Mouse (Mus musculus): ENCODE measurements at regions not wholly inside any gene's neighbourhood (a gene's known extent, or its start where the extent isn't known, plus 50 kb on each side); places are given as distances from the start of the nearest gene placed in this dataset.

- no peak for ATAC-seq (ENCODE audit: low FRiP score)
These were observed 345.2 kb upstream of the Tshz3 start for GRCm38 (mm10) chr7:36352761-36353160.

GRCm38 (mm10) chr7:36350616-36351015 is 347.3 kb upstream of the Tshz3 start:
- no peak overlapping the region for H3K9ac ChIP-seq (replicated peaks)
- H3K4me2 ChIP-seq, result no peak overlapping the region
- H3K9me3 ChIP-seq (replicated peaks), result no peaks in the 10 kb centered on the region
- WGBS, result 78% methylated on average over 4 of the region's 4 CpGs
- no peak overlapping the region for H3K4me3 ChIP-seq (replicated peaks)
- H3K27ac ChIP-seq (replicated peaks), result no peak overlapping the region
- peaks cover 6% of the 10 kb centered on the region; the same call in 1 of the 2 replicates for H3K4me1 ChIP-seq
- H3K27me3 ChIP-seq (replicated peaks), result no peaks in the 10 kb centered on the region
- ATAC-seq (ENCODE audit: low FRiP score), result no peak
- H3K36me3 ChIP-seq, result no peaks in the 10 kb centered on the region

More at GRCm38 (mm10) chr7:36352761-36353160, 345.2 kb upstream of the Tshz3 start:
- no peak overlapping the region for H3K27ac ChIP-seq (replicated peaks)
- H3K9me3 ChIP-seq (replicated peaks), result no peaks in the 10 kb centered on the region
- H3K36me3 ChIP-seq, result no peaks in the 10 kb centered on the region
- peaks cover 6% of the 10 kb centered on the region; the same call in 1 of the 2 replicates for H3K4me1 ChIP-seq
- no peak overlapping the region for H3K9ac ChIP-seq (replicated peaks)
- H3K4me2 ChIP-seq, result no peak overlapping the region
- H3K27me3 ChIP-seq (replicated peaks), result no peaks in the 10 kb centered on the region
- no peak overlapping the region for H3K4me3 ChIP-seq (replicated peaks)
- 30% methylated on average over 2 of the region's 2 CpGs for WGBS

DNA sequence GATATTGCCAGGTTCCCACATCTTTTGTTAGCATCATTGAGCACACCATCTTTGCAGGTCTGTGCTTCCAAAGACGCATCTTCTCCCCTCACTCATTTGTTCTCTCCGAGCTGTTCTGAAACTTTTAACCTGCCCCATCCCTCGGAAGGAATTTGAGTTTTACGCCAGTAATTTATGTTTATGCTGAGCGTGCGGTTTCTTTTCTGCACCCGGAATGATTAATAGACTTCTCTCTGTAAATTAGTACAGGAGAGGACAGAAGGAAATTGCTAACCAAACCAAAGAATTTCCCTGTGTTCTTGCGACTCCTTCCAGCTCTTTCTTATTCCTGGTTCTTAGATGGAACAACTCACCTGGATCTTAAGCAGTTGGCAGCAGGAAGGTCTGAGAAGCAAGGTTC is 349.7 kb upstream of the Tshz3 start:
- H3K4me2 ChIP-seq, result no peak overlapping the region
- 59% methylated on average over 8 of the region's 8 CpGs for WGBS
- H3K9me3 ChIP-seq (replicated peaks), result no peaks in the 10 kb centered on the region
- no peak for ATAC-seq (ENCODE audit: low FRiP score)
- H3K4me1 ChIP-seq, result peaks cover 6% of the 10 kb centered on the region; the same call in 1 of the 2 replicates
- H3K27me3 ChIP-seq (replicated peaks), result no peaks in the 10 kb centered on the region
- no peaks in the 10 kb centered on the region for H3K36me3 ChIP-seq
- no peak overlapping the region for H3K9ac ChIP-seq (replicated peaks)
- no peak overlapping the region for H3K27ac ChIP-seq (replicated peaks)
- no peak overlapping the region for H3K4me3 ChIP-seq (replicated peaks)

DNA sequence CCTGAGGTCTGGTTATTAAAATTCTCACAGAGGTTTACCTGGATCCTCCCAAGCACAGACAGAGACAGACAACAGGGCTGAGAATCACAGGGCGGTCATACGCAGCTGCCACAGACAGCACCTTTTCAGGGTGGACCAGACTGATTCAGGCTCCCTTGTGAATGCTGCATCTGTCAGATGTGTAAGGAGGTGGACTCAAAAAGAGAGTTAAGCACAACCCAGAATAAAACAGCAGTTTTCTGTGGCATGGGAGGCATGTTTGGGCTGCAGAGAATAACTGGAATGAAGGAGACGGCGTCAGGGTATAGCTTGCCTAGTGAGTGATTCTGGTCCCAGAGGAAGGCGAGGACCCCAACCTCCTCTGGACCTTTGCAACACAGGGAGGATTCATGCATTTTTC is 363.1 kb upstream of the Tshz3 start:
- no peak overlapping the region for H3K4me3 ChIP-seq (replicated peaks)
- H3K27ac ChIP-seq (replicated peaks), result no peak overlapping the region
- ATAC-seq (ENCODE audit: low FRiP score), result no peak
- H3K9me3 ChIP-seq (replicated peaks), result no peaks in the 10 kb centered on the region
- H3K4me1 ChIP-seq, result peaks cover 16% of the 10 kb centered on the region; the same call in 1 of the 2 replicates
- WGBS, result 90% methylated on average over 5 of the region's 5 CpGs
- H3K27me3 ChIP-seq (replicated peaks), result no peaks in the 10 kb centered on the region
- H3K36me3 ChIP-seq, result no peaks in the 10 kb centered on the region
- H3K9ac ChIP-seq (replicated peaks), result no peak overlapping the region
- no peak overlapping the region for H3K4me2 ChIP-seq

GRCm38 (mm10) chr7:36334091-36334490 is 363.8 kb upstream of the Tshz3 start:
- WGBS, result 62% methylated on average over 5 of the region's 5 CpGs
- H3K4me3 ChIP-seq (replicated peaks), result no peak overlapping the region

GRCm38 (mm10) chr7:36332633-36333032 is 365.3 kb upstream of the Tshz3 start:
- Histone ChIP-seq H3K4me3 (replicated peaks) (no peak overlapping the region), H3K36me3 (no peaks in the 10 kb centered on the region), H3K27me3 (replicated peaks) (no peaks in the 10 kb centered on the region), H3K4me1 (peaks cover 16% of the 10 kb centered on the region; the same call in 1 of the 2 replicates), H3K9ac (replicated peaks) (no peak overlapping the region), H3K27ac (replicated peaks) (no peak overlapping the region), H3K9me3 (replicated peaks) (no peaks in the 10 kb centered on the region), H3K4me2 (no peak overlapping the region)
- ATAC-seq (ENCODE audit: low FRiP score), result no peak
- WGBS, result 87% methylated on average over 7 of the region's 7 CpGs

More at GRCm38 (mm10) chr7:36334091-36334490, 363.8 kb upstream of the Tshz3 start:
- no peaks in the 10 kb centered on the region for H3K36me3 ChIP-seq
- peaks cover 16% of the 10 kb centered on the region; the same call in 1 of the 2 replicates for H3K4me1 ChIP-seq
- H3K4me2 ChIP-seq, result no peak overlapping the region
- no peaks in the 10 kb centered on the region for H3K9me3 ChIP-seq (replicated peaks)
- no peak overlapping the region for H3K9ac ChIP-seq (replicated peaks)
- no peak overlapping the region for H3K27ac ChIP-seq (replicated peaks)
- no peak for ATAC-seq (ENCODE audit: low FRiP score)
- H3K27me3 ChIP-seq (replicated peaks), result no peaks in the 10 kb centered on the region

DNA sequence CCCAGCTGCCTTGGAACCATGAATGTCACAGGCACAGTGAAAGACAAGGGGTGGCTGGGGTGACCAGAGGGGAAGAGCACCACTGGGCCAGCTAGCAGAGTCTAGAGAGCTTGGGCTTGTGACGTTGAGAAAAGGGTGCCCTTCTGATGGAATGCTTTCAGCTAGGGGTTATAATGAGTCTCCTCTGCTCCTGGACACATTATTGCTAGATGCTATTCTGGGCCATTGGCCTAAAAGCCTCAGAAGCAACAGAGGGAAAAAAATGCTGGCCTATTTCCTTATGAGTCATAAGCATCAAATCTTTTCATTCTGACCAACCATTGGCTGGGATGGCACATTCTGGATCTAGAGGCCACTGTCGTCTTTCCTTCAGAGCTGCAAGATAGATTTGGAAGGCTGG is 369.8 kb upstream of the Tshz3 start:
- no peaks in the 10 kb centered on the region for H3K36me3 ChIP-seq
- ATAC-seq (ENCODE audit: low FRiP score), result no peak
- H3K9ac ChIP-seq (replicated peaks), result no peak overlapping the region
- H3K4me1 ChIP-seq, result peaks cover 12% of the 10 kb centered on the region; the same call in 1 of the 2 replicates
- H3K9me3 ChIP-seq (replicated peaks), result no peaks in the 10 kb centered on the region
- H3K27ac ChIP-seq (replicated peaks), result no peak overlapping the region
- H3K4me2 ChIP-seq, result no peak overlapping the region
- H3K4me3 ChIP-seq (replicated peaks), result no peak overlapping the region
- WGBS, result 93% methylated on average over 2 of the region's 2 CpGs
- no peaks in the 10 kb centered on the region for H3K27me3 ChIP-seq (replicated peaks)

GRCm38 (mm10) chr7:36324035-36324434 is 373.9 kb upstream of the Tshz3 start:
- Histone ChIP-seq H3K27ac (replicated peaks) (no peak overlapping the region), H3K27me3 (replicated peaks) (no peaks in the 10 kb centered on the region), H3K4me1 (no peaks in the 10 kb centered on the region), H3K9ac (replicated peaks) (no peak overlapping the region), H3K36me3 (no peaks in the 10 kb centered on the region), H3K9me3 (replicated peaks) (no peaks in the 10 kb centered on the region), H3K4me3 (replicated peaks) (no peak overlapping the region), H3K4me2 (no peak overlapping the region)
- no peak for ATAC-seq (ENCODE audit: low FRiP score)
- WGBS, result 85% methylated on average over 1 of the region's 1 CpGs

GRCm38 (mm10) chr7:36322181-36322580 is 375.7 kb upstream of the Tshz3 start:
- Histone ChIP-seq H3K27ac (replicated peaks) (no peak overlapping the region), H3K4me1 (0 out of 2 replicates have a peak, but pooled peaks cover 4% of the 10 kb centered on the region), H3K36me3 (no peaks in the 10 kb centered on the region), H3K9me3 (replicated peaks) (no peaks in the 10 kb centered on the region), H3K9ac (replicated peaks) (no peak overlapping the region), H3K4me3 (replicated peaks) (no peak overlapping the region), H3K27me3 (replicated peaks) (no peaks in the 10 kb centered on the region), H3K4me2 (no peak overlapping the region)
- no peak for ATAC-seq (ENCODE audit: low FRiP score)
- 76% methylated on average over 4 of the region's 4 CpGs for WGBS

- H3K36me3 ChIP-seq, result no peaks in the 10 kb centered on the region
- no peaks in the 10 kb centered on the region for H3K27me3 ChIP-seq (replicated peaks)
- H3K4me3 ChIP-seq (replicated peaks), result no peak overlapping the region
- no peak overlapping the region for H3K27ac ChIP-seq (replicated peaks)
- H3K4me1 ChIP-seq, result 0 out of 2 replicates have a peak, but pooled peaks cover 6% of the 10 kb centered on the region
- no peaks in the 10 kb centered on the region for H3K9me3 ChIP-seq (replicated peaks)
- 45% methylated on average over 3 of the region's 3 CpGs for WGBS
- no peak overlapping the region for H3K4me2 ChIP-seq
- ATAC-seq (ENCODE audit: low FRiP score), result no peak
- H3K9ac ChIP-seq (replicated peaks), result no peak overlapping the region
These were observed 380.3 kb upstream of the Tshz3 start for GRCm38 (mm10) chr7:36317466-36318212.

DNA sequence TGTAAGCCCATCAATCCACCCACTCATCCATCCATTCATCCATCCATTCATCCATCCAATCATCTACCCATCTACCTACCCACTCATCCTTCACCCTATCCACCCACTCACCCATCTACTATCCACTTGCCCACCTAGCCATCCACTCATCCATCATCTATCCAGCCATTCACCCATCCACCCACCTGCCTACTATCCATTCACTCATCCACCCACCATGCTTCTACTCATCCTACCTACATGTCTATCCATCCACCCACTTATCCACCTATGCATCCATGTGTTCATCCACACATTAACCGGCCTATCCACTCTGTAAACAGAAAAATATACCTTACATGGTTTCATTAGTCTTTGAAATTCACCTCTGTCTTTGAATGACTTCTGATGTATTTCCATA is 384.2 kb upstream of the Tshz3 start:
- 91% methylated on average over 1 of the region's 1 CpGs for WGBS
- no peak overlapping the region for H3K27ac ChIP-seq (replicated peaks)
- no peak for ATAC-seq (ENCODE audit: low FRiP score)
- H3K27me3 ChIP-seq (replicated peaks), result no peaks in the 10 kb centered on the region
- H3K36me3 ChIP-seq, result no peaks in the 10 kb centered on the region
- H3K4me1 ChIP-seq, result peaks cover 7% of the 10 kb centered on the region
- no peak overlapping the region for H3K4me3 ChIP-seq (replicated peaks)
- no peaks in the 10 kb centered on the region for H3K9me3 ChIP-seq (replicated peaks)
- H3K9ac ChIP-seq (replicated peaks), result no peak overlapping the region
- H3K4me2 ChIP-seq, result no peak overlapping the region

DNA sequence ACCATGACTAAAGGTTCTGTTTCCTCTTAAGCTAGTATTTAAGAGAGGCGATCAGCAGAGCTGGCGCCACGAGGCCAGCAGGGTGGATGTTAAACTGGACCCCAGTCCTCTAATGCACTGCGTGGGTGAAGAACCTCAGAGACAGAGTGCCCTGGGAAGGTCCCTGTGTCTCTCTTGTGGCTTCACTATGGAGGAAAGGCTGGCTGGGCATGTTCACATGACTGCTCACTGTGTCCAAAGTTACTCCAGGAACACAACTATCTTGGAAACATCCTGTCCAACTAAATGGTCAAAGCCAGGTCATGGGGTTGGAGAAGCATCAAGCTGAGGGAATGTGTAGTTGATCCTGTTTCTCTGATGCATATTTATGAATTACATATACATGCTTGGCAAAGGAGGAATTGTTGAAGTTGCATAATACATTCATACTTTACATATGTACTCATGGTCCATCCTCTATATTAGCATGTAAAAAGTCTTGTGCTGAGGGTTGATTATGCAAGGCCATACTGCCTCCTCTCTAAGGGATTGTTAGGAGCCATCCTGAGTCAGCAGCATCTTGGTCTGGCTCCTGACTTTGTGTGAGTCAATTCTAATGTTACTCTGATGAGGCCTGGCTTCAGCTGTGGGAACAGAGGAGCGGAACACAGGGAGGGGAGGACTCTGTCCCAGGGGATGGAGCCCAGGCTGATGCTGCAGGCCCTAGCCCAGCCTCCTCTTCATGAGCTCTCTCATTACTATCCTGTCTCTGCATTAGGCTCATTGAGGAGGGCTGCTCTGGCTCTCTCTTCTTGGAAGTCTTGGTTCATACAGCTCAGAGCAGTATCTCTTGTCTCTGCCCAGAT is 387.9 kb upstream of the Tshz3 start:
- no peak overlapping the region for H3K4me3 ChIP-seq (replicated peaks)
- H3K9ac ChIP-seq (replicated peaks), result no peak overlapping the region
- H3K27me3 ChIP-seq (replicated peaks), result no peaks in the 10 kb centered on the region
- WGBS, result 93% methylated on average over 5 of the region's 5 CpGs
- H3K4me1 ChIP-seq, result peaks cover 4% of the 10 kb centered on the region
- no peak for ATAC-seq (ENCODE audit: low FRiP score)
- H3K36me3 ChIP-seq, result no peaks in the 10 kb centered on the region
- H3K9me3 ChIP-seq (replicated peaks), result no peaks in the 10 kb centered on the region
- no peak overlapping the region for H3K4me2 ChIP-seq
- H3K27ac ChIP-seq (replicated peaks), result no peak overlapping the region

All from neural tube, embryonic 15.5 days (tissue).